ENCODE assay signal across 19 mouse cellular contexts in the genomic region with DNA sequence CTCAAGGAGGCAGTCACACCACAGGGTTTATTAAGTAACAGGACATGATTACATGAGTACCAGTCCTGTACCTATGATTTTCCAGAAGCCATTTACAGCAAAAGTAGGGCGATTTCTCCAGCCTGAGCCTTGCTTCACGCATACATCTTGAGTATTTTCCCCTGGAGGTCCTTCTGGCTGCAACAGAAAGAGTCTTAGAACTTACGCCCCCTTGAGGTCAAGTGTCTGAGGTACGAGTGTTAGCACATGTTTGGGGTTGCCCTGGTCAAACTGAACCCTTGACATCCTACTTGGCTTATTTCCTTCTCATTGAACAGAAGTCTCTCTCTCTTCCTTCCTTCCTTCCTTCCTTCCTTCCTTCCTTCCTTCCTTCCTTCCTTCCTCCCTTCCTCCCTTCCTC. TPM values are rescaled to one million over a fixed set of nuclear protein-coding genes. Genes with fewer than 3 reads are reported as not detected.
"Had no signal": no experiment of that assay in that cellular context is flagged by ENCODE, and none has a peak within 500 bp of the region (broad histone marks: within the 10 kb centered on the region; RNA-seq: fewer than 3 reads in every experiment).

No protein-coding gene starts in this region.

- H3K27ac ChIP-seq: kidney, embryonic 15.5 days; left cerebral cortex, adult 2 months; liver, embryonic 14.5 days had no signal

- H3K4me1 ChIP-seq: kidney, embryonic 15.5 days had no signal

- H3K36me3 ChIP-seq: kidney, embryonic 15.5 days had no signal

- H3K4me2 ChIP-seq: kidney, embryonic 15.5 days; midbrain, embryonic 11.5 days had no signal

- H3K9me3 ChIP-seq: kidney, embryonic 15.5 days had no signal

- DNase-seq: kidney, adult 11 months; kidney, adult 8-10 months; kidney, postnatal 10 days; kidney, postnatal 36 days; layer of hippocampus, postnatal 36 days; lung, adult 18-20 months; lung, postnatal 10 days; lung, postnatal 4 days; midbrain, embryonic 14.5 days; thymus, adult 18-20 months; thymus, postnatal 14 days had no signal

- H3K4me3 ChIP-seq: kidney, embryonic 15.5 days; left cerebral cortex, adult 2 months had no signal

- H3K27me3 ChIP-seq: kidney, embryonic 15.5 days had no signal

- H3K9ac ChIP-seq: kidney, embryonic 15.5 days; liver, embryonic 14.5 days had no signal

RNA-seq across cellular contexts. Expression of gene Elovl3, which starts 17.1 kb away (rescaled TPM):
- polyA plus RNA-seq: kidney, embryonic 15.5 days; midbrain, embryonic 11.5 days; neural tube, embryonic 14.5 days; small intestine, adult 2 months; spleen, adult 2 months had no signal

RNA-seq across cellular contexts. Expression of gene Pitx3, which starts 33.5 kb away (rescaled TPM):
- polyA plus RNA-seq: liver, adult 2 months; liver, embryonic 14.5 days; neural tube, embryonic 14.5 days; small intestine, adult 2 months; spleen, adult 2 months had no signal
